Mouse (Mus musculus): ENCODE measurements around the gene Swap70. TPM values are rescaled to one million over a fixed set of nuclear protein-coding genes. Genes with fewer than 3 reads are reported as not detected.

Swap70 gene
- total RNA-seq (2014; rRNA removed) (7.3 and 11.4 TPM in 2 replicates), polyA plus RNA-seq (2015; fragmentation: Nextera tagmentation; extraction: Ambion mirVana) (6.3 and 7.0 TPM in 2 replicates)

DNA sequence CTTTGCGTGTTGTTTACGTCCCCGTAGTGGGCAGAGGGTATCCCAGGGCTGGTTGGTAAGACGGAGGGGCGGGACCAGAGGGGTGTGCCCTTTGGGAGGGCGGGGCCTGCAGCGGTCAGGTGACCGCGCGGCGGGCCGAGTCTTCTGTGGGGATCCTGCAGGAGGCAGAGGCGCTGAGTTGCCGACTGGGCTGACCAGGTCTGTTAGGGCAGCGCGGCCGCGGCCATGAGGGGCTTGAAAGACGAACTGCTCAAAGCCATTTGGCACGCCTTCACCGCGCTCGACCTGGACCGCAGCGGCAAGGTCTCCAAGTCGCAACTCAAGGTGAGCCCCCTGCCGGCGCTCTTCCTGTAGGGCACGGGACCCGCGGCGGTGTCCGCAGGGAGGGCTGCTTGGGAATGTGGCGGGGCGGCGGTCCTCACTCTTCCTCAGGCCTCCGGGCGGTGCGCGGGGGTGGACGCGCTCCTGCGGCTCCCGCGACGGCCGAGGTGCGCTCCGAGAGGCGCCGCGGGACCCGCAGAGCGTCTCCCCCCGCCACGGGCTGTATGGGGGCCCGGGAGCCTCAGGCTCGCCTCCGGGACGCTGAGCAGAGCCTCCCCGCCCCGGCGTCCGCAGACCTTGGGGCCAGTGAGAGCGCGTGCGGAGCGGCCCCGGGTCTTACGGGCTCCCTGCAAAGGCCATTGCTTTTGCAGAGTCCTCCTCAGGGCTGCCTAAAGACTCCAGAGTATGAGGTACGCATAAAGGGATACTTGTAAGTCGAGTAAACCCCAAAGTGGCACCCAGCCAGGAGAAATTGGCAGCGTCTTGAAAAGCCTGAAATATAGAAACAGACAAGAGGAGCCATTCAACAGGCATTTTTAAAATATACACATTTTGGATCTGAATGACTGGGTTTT is at the start of gene Swap70:
TSS of gene Swap70 (plus strand) at position 126 of the 896 bp plus-strand sequence.
- H3K9ac ChIP-seq (replicated peaks; ENCODE audit: low read length, poor library complexity, severe bottlenecking), result peak within 1 kb of the TSS; percentile 59
- peak within 1 kb of the TSS; percentile 88 for H3K4me2 ChIP-seq (ENCODE audit: low read depth, low read length, poor library complexity, severe bottlenecking)
- under 1% methylated on average over 72 of the region's 73 CpGs for WGBS
- H3K4me3 ChIP-seq (ENCODE audit: low read depth, low read length), result peak within 1 kb of the TSS; percentile 68
- no peaks in the 10 kb centered on the region for H3K27me3 ChIP-seq (ENCODE audit: insufficient read depth, low read length)
- TF ChIP-seq CTCF (IDR thresholded peaks at IDR 0.05), result peak; percentile 60
- peak; percentile 87 for DNase-seq (ENCODE audit: low spot score)
- peak within 1 kb of the TSS; percentile 57; the same call in 1 of the 2 replicates for H3K27ac ChIP-seq (ENCODE audit: low read depth, low read length)
- no peaks in the 10 kb centered on the region for H3K4me1 ChIP-seq (ENCODE audit: insufficient read depth, low read length)
- H3K36me3 ChIP-seq (ENCODE audit: insufficient read depth, low read length), result no peaks in the 10 kb centered on the region
- peak; percentile 97 for ATAC-seq (ENCODE audit: low FRiP score)
- no peaks in the 10 kb centered on the region for H3K9me3 ChIP-seq (ENCODE audit: low read length)

DNA sequence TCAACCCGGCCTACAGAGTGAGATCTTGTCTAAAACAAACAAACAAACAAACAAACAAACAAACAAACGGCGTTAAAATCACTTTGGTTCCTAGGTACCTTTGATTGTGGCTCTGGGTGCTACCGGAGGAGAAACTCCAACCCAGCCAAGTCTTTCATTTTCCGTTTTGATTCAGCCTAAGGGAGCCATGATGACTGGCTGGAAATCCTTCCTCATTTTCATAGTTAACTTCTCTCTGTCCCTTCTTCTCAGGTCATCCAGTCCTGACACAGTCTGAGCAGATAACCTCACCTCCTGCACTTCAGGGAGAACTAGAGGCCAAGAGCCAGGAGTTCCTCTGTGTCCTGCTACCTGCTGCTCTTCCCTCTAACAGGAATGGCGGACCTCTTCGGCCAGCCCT is 42.3 kb upstream of the Swap70 start:
- H3K9ac ChIP-seq (replicated peaks; ENCODE audit: low read length, poor library complexity, severe bottlenecking), result no peak overlapping the region
- no peak for DNase-seq (ENCODE audit: low spot score)
- H3K27ac ChIP-seq (ENCODE audit: low read depth, low read length), result no peak overlapping the region
- H3K4me3 ChIP-seq (ENCODE audit: low read depth, low read length), result no peak overlapping the region
- no peak for TF ChIP-seq CTCF (IDR thresholded peaks at IDR 0.05)
- no peaks in the 10 kb centered on the region for H3K9me3 ChIP-seq (ENCODE audit: low read length)
- no peaks in the 10 kb centered on the region for H3K4me1 ChIP-seq (ENCODE audit: insufficient read depth, low read length)
- no peaks in the 10 kb centered on the region for H3K27me3 ChIP-seq (ENCODE audit: insufficient read depth, low read length)
- H3K4me2 ChIP-seq (ENCODE audit: low read depth, low read length, poor library complexity, severe bottlenecking), result no peak overlapping the region
- WGBS, result 90% methylated on average over 7 of the region's 7 CpGs
- H3K36me3 ChIP-seq (ENCODE audit: insufficient read depth, low read length), result no peaks in the 10 kb centered on the region
- no peak for ATAC-seq (ENCODE audit: low FRiP score)

DNA sequence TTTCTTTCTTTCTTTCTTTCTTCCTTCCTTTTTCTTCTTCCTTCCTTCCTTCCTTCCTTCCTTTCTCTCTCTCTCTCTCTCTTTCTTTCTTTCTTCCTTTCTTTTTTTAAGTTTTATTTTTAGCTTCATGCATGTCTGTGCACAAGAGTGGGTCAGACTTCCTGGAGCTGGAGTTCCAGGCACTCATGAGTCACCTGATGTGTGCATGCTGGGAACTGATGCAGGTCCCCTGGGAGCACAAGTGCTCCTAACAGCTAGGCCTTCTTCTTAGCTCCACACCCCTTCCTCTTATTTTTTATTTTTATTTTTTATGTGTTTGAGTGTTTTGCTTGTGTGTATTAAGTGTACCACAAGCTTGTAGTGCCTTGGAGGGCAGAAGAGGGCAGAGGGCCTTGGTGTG is 40.9 kb upstream of the Swap70 start:
- no peak for TF ChIP-seq CTCF (IDR thresholded peaks at IDR 0.05)
- H3K4me1 ChIP-seq (ENCODE audit: insufficient read depth, low read length), result no peaks in the 10 kb centered on the region

DNA sequence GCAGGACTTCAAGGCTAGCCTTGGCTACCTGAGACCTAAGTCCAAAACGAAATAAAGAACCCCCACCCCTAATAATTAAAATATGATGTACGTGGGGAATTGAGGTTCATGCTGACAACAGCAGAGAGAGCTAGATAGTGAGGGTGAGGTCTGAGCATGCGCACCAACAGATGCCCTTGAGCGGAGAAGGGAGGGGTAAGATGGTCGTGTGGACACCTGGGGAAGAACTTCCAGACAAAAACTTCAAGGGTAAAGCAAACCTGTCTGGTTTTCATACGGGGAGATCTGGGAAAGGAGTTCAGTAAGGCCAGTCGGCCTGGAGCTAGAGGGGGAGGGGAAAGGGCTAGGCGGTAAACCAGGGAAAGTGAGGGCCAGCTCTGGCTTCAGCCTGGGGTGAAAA is 40.1 kb upstream of the Swap70 start:
- Histone ChIP-seq H3K4me2 (ENCODE audit: low read depth, low read length, poor library complexity, severe bottlenecking) (no peak overlapping the region), H3K36me3 (ENCODE audit: insufficient read depth, low read length) (no peaks in the 10 kb centered on the region), H3K4me1 (ENCODE audit: insufficient read depth, low read length) (no peaks in the 10 kb centered on the region), H3K9me3 (ENCODE audit: low read length) (no peaks in the 10 kb centered on the region), H3K9ac (replicated peaks; ENCODE audit: low read length, poor library complexity, severe bottlenecking) (no peak overlapping the region), H3K27me3 (ENCODE audit: insufficient read depth, low read length) (no peaks in the 10 kb centered on the region), H3K4me3 (ENCODE audit: low read depth, low read length) (no peak overlapping the region), H3K27ac (ENCODE audit: low read depth, low read length) (no peak overlapping the region)
- DNase-seq (ENCODE audit: low spot score) (no peak), ATAC-seq (ENCODE audit: low FRiP score) (no peak)
- 70% methylated on average over 8 of the region's 8 CpGs for WGBS
- TF ChIP-seq CTCF (IDR thresholded peaks at IDR 0.05), result no peak

More for the DNA sequence above, 40.9 kb upstream of the Swap70 start:
- H3K4me2 ChIP-seq (ENCODE audit: low read depth, low read length, poor library complexity, severe bottlenecking), result no peak overlapping the region
- no peaks in the 10 kb centered on the region for H3K36me3 ChIP-seq (ENCODE audit: insufficient read depth, low read length)
- ATAC-seq (ENCODE audit: low FRiP score), result no peak
- no peak overlapping the region for H3K27ac ChIP-seq (ENCODE audit: low read depth, low read length)
- H3K4me3 ChIP-seq (ENCODE audit: low read depth, low read length), result no peak overlapping the region
- no peaks in the 10 kb centered on the region for H3K27me3 ChIP-seq (ENCODE audit: insufficient read depth, low read length)
- H3K9ac ChIP-seq (replicated peaks; ENCODE audit: low read length, poor library complexity, severe bottlenecking), result no peak overlapping the region
- no peak for DNase-seq (ENCODE audit: low spot score)
- H3K9me3 ChIP-seq (ENCODE audit: low read length), result no peaks in the 10 kb centered on the region

DNA sequence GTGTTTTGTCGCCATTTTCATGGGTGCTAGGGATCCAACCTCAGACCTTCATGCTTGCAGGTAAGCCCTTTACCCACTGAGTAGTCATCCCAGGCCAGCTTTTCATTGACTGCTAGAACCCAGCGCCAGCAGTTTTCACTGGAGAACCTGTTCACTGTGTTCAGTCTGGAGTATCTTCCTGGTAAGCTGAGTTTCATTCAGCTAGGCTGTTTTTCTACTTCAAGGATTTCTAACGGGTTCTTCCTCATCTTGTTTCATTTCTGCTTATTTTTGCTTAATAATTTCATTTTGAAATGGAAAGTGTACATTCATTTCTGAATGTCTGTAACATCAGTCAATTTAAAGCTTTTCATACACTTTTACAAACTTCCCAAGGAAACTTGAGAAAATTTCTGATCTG is 36.9 kb upstream of the Swap70 start:
- no peak overlapping the region for H3K27ac ChIP-seq (ENCODE audit: low read depth, low read length)
- H3K36me3 ChIP-seq (ENCODE audit: insufficient read depth, low read length), result no peaks in the 10 kb centered on the region
- 87% methylated on average over 3 of the region's 3 CpGs for WGBS
- H3K4me3 ChIP-seq (ENCODE audit: low read depth, low read length), result no peak overlapping the region
- DNase-seq (ENCODE audit: low spot score) (no peak), ATAC-seq (ENCODE audit: low FRiP score) (no peak)
- H3K9ac ChIP-seq (replicated peaks; ENCODE audit: low read length, poor library complexity, severe bottlenecking), result no peak overlapping the region
- H3K9me3 ChIP-seq (ENCODE audit: low read length), result no peaks in the 10 kb centered on the region
- no peaks in the 10 kb centered on the region for H3K4me1 ChIP-seq (ENCODE audit: insufficient read depth, low read length)
- TF ChIP-seq CTCF (IDR thresholded peaks at IDR 0.05), result no peak
- H3K27me3 ChIP-seq (ENCODE audit: insufficient read depth, low read length), result no peaks in the 10 kb centered on the region
- no peak overlapping the region for H3K4me2 ChIP-seq (ENCODE audit: low read depth, low read length, poor library complexity, severe bottlenecking)

DNA sequence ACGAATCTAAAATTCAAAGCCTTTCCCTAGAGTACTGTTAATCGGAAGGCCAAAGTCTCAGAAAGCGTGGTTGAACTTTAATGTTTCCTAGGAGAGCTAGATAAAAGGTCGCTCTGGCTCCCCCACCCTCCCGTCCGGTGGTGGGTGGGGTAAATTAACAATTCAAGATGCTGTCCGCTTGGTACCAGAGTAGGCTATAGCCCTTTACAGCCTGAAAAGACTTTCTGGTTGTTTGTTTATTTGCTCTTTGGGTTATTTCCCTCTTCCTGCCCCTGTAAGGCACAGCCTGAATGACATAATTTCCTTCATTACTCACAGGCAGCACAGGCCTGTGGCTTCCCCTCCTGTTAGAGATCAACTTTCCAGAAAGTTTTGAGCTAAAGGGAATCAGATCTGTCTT is 31.6 kb upstream of the Swap70 start:
- Histone ChIP-seq H3K4me3 (ENCODE audit: low read depth, low read length) (no peak overlapping the region), H3K27me3 (ENCODE audit: insufficient read depth, low read length) (no peaks in the 10 kb centered on the region), H3K9me3 (ENCODE audit: low read length) (no peaks in the 10 kb centered on the region), H3K4me1 (ENCODE audit: insufficient read depth, low read length) (no peaks in the 10 kb centered on the region), H3K36me3 (ENCODE audit: insufficient read depth, low read length) (no peaks in the 10 kb centered on the region), H3K9ac (replicated peaks; ENCODE audit: low read length, poor library complexity, severe bottlenecking) (no peak overlapping the region), H3K27ac (ENCODE audit: low read depth, low read length) (no peak overlapping the region), H3K4me2 (ENCODE audit: low read depth, low read length, poor library complexity, severe bottlenecking) (no peak overlapping the region)
- ATAC-seq (ENCODE audit: low FRiP score), result no peak
- TF ChIP-seq CTCF (IDR thresholded peaks at IDR 0.05), result no peak
- no peak for DNase-seq (ENCODE audit: low spot score)
- WGBS, result 64% methylated on average over 7 of the region's 7 CpGs

All from midbrain, postnatal 0 days (tissue).